Mouse (Mus musculus): ENCODE results near the gene Osm. TPM values are rescaled to one million over a fixed set of nuclear protein-coding genes. Genes with fewer than 3 reads are reported as not detected.

The Osm gene
- polyA plus RNA-seq, 1 experiment from 2014 or later = not detected

- 41% methylated on average over 2 of the region's 2 CpGs for WGBS
- no peak overlapping the region for H3K4me3 ChIP-seq (replicated peaks)
Observed at GRCm38 (mm10) chr11:4224223-4224622, 12.0 kb upstream of the Osm start.

GRCm38 (mm10) chr11:4226569-4227325, 9.5 kb upstream of the Osm start:
- Histone ChIP-seq H3K4me2 (no peak overlapping the region), H3K27me3 (0 out of 2 replicates have a peak, but pooled peaks cover 3% of the 10 kb centered on the region), H3K9ac (replicated peaks) (no peak overlapping the region), H3K4me1 (replicated peaks) (peaks cover 6% of the 10 kb centered on the region), H3K27ac (no peak overlapping the region), H3K4me3 (replicated peaks) (no peak overlapping the region), H3K36me3 (no peaks in the 10 kb centered on the region), H3K9me3 (no peaks in the 10 kb centered on the region)
- ATAC-seq (ENCODE audit: insufficient number of reproducible peaks, insufficient read depth, low FRiP score, low TSS enrichment, low read depth) = no peak
- WGBS = 83% methylated on average over 5 of the region's 5 CpGs

More at GRCm38 (mm10) chr11:4224223-4224622, 12.0 kb upstream of the Osm start:
- Histone ChIP-seq H3K9ac (replicated peaks) (no peak overlapping the region), H3K27ac (no peak overlapping the region), H3K27me3 (peaks cover 17% of the 10 kb centered on the region), H3K4me2 (no peak overlapping the region), H3K4me1 (replicated peaks) (peaks cover 8% of the 10 kb centered on the region), H3K9me3 (no peaks in the 10 kb centered on the region), H3K36me3 (no peaks in the 10 kb centered on the region)
- ATAC-seq (ENCODE audit: insufficient number of reproducible peaks, insufficient read depth, low FRiP score, low TSS enrichment, low read depth) = no peak

DNA sequence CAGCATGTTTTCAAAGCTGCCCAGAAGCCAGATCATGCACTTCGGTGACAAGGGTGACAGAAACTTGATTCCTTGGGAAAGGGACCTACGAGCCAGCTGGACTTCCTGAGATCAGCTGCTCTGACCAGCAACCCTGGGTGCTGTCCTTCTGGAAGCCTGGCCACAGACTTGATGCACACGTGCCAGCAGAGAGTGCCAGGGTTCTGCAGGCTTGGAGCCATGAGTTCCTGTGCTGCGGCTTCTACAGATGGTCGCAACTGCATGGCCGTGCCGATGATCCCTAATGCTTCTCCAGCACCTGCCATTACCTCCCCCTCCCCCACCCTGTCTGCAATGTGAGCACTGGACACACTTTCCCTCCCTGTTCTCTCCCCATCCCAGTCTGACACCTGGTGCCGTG, 7.8 kb upstream of the Osm start:
- H3K36me3 ChIP-seq = no peaks in the 10 kb centered on the region
- no peak for ATAC-seq (ENCODE audit: insufficient number of reproducible peaks, insufficient read depth, low FRiP score, low TSS enrichment, low read depth)

DNA sequence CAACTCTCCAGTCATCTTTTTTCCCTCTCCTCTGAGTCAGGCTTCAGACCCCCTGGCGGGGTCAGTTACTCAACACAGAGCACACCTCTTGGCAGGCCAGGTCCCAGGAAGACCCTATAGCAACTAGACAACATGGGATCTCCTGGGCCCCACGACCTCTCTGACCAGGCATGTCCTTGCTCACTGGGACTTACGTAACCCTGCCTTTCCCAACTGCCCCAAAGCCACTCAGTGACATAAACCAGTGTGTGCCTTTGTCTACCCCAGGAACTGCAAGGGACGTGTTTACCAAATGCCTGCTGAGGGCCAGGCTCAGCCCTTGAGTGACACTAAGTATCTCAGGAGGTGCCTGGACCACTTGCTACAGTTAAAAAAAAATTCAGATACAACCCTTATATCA, 6.4 kb upstream of the Osm start:
- no peak overlapping the region for H3K4me2 ChIP-seq
- WGBS = 63% methylated on average over 4 of the region's 4 CpGs
- ATAC-seq (ENCODE audit: insufficient number of reproducible peaks, insufficient read depth, low FRiP score, low TSS enrichment, low read depth) = no peak
- H3K9ac ChIP-seq (replicated peaks) = no peak overlapping the region
- no peak overlapping the region for H3K4me3 ChIP-seq (replicated peaks)
- H3K4me1 ChIP-seq (replicated peaks) = no peaks in the 10 kb centered on the region; the same call in 1 of the 2 replicates
- no peak overlapping the region for H3K27ac ChIP-seq
- H3K9me3 ChIP-seq = no peaks in the 10 kb centered on the region
- H3K27me3 ChIP-seq = 0 out of 2 replicates have a peak, but pooled peaks cover 1% of the 10 kb centered on the region
- no peaks in the 10 kb centered on the region for H3K36me3 ChIP-seq

More for the DNA sequence above, 7.8 kb upstream of the Osm start:
- no peak overlapping the region for H3K27ac ChIP-seq
- 42% methylated on average over 8 of the region's 8 CpGs for WGBS
- no peaks in the 10 kb centered on the region for H3K9me3 ChIP-seq
- H3K4me1 ChIP-seq (replicated peaks) = peaks cover 5% of the 10 kb centered on the region
- H3K4me2 ChIP-seq = no peak overlapping the region
- no peak overlapping the region for H3K4me3 ChIP-seq (replicated peaks)
- H3K27me3 ChIP-seq = 0 out of 2 replicates have a peak, but pooled peaks cover 3% of the 10 kb centered on the region
- H3K9ac ChIP-seq (replicated peaks) = no peak overlapping the region

- ATAC-seq (ENCODE audit: insufficient number of reproducible peaks, insufficient read depth, low FRiP score, low TSS enrichment, low read depth) = no peak
- Histone ChIP-seq H3K4me2 (no peak overlapping the region), H3K9ac (replicated peaks) (no peak overlapping the region), H3K27ac (no peak overlapping the region), H3K27me3 (no peaks in the 10 kb centered on the region), H3K4me3 (replicated peaks) (no peak overlapping the region), H3K4me1 (replicated peaks) (no peaks in the 10 kb centered on the region; the same call in 1 of the 2 replicates), H3K36me3 (no peaks in the 10 kb centered on the region), H3K9me3 (no peaks in the 10 kb centered on the region)
- WGBS = 75% methylated on average over 2 of the region's 2 CpGs
Observed at GRCm38 (mm10) chr11:4231435-4231834, 4.8 kb upstream of the Osm start.

GRCm38 (mm10) chr11:4232644-4233043, 3.6 kb upstream of the Osm start:
- Histone ChIP-seq H3K9me3 (no peaks in the 10 kb centered on the region), H3K4me1 (replicated peaks) (no peaks in the 10 kb centered on the region; the same call in 1 of the 2 replicates), H3K9ac (replicated peaks) (no peak overlapping the region), H3K36me3 (no peaks in the 10 kb centered on the region), H3K4me3 (replicated peaks) (no peak overlapping the region), H3K27me3 (no peaks in the 10 kb centered on the region), H3K4me2 (no peak overlapping the region), H3K27ac (no peak overlapping the region)
- 73% methylated on average over 12 of the region's 12 CpGs for WGBS
- no peak for ATAC-seq (ENCODE audit: insufficient number of reproducible peaks, insufficient read depth, low FRiP score, low TSS enrichment, low read depth)

DNA sequence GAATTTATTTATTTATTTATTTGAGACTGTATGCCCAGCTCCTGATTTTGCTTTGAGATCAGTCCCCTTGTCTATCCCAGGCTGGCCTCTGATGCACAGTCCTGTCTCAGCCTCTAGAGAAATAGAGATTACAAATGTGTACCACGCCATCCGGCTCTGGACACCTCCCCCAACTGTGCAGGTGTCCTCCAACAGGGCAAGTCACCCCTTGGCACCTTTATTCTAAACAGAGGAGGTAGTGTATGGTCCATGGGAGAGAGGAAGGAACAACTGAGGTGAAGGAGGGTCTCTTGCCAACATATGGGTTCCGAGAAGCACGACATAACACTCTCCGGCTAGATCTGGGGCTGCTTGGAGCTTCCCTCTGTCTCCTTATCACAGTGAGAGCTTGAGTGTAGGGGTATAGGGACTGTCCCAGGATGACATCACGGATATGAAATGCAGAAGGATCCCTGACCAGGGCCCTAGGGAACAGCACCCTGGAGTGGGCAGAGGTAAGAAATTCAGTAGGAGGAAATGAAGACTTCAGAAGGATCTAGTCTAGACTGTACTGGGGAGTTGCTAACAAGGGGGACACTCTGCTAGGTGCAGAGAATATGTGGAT, 1.1 kb upstream of the Osm start:
- Histone ChIP-seq H3K9ac (replicated peaks) (no peak overlapping the region), H3K27me3 (no peaks in the 10 kb centered on the region), H3K4me3 (replicated peaks) (no peak overlapping the region), H3K27ac (no peak overlapping the region), H3K4me2 (no peak overlapping the region), H3K36me3 (no peaks in the 10 kb centered on the region), H3K4me1 (replicated peaks) (no peaks in the 10 kb centered on the region), H3K9me3 (no peaks in the 10 kb centered on the region)
- no peak for ATAC-seq (ENCODE audit: insufficient number of reproducible peaks, insufficient read depth, low FRiP score, low TSS enrichment, low read depth)
- 88% methylated on average over 6 of the region's 6 CpGs for WGBS

DNA sequence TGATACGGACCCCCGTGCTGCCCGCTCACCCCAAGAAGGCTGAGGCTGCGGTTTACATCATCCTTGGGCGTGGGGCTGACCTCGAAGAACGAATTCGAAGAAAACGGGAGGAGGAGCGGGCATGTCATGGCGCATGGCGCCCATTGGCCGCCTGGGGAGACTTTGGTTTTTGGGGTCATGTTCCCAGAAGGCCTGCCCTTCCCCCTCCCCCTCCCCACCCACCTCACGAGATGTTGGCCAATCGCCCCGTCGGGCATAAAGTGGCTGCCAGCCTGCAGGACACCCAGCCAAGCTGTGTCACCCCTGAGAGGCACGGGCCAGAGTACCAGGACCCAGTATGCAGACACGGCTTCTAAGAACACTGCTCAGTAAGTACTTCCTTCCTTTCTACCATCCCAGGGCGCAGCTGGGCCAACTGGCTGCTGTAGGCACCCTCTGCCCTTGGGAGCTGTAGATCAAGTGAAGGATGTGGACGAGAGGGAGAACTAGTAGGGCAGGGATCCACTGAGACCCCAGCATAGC, 387 bp downstream of the Osm start:
- Histone ChIP-seq H3K27ac (no peak overlapping the region), H3K4me2 (no peak overlapping the region), H3K36me3 (no peaks in the 10 kb centered on the region), H3K4me3 (replicated peaks) (no peak overlapping the region), H3K9ac (replicated peaks) (no peak overlapping the region), H3K4me1 (replicated peaks) (no peaks in the 10 kb centered on the region), H3K27me3 (no peaks in the 10 kb centered on the region), H3K9me3 (no peaks in the 10 kb centered on the region)
- WGBS = 91% methylated on average over 21 of the region's 21 CpGs
- ATAC-seq (ENCODE audit: insufficient number of reproducible peaks, insufficient read depth, low FRiP score, low TSS enrichment, low read depth) = no peak

DNA sequence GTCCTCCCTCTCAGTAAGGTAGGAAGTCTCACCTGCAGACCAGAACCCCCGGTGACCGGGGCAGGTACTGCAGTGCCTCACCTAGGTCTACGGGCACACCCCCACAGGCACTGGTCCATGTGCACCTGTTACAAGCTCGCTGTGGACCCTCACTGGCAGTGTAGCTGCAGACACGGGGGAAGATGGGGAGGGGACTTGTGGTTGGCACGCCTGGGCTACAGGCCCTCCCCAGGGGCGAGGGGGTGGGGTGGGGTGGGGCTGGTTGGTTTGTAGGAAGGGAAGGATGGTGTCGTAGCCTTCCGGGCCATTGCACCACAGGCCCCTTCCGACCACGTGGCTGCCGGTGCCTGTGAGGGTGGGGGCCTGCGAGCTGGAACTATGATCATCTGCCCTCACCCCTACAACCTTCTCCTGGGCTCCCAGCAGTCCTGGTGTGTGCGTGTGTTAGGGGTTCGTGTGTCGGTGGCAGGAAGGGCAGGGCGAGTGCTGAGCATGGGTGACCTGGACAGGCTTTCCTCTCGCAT, 1.2 kb downstream of the Osm start:
- H3K9me3 ChIP-seq = no peaks in the 10 kb centered on the region
- no peak overlapping the region for H3K9ac ChIP-seq (replicated peaks)
- no peaks in the 10 kb centered on the region for H3K36me3 ChIP-seq
- no peaks in the 10 kb centered on the region for H3K27me3 ChIP-seq
- H3K4me1 ChIP-seq (replicated peaks) = no peaks in the 10 kb centered on the region
- H3K4me3 ChIP-seq (replicated peaks) = no peak overlapping the region
- no peak overlapping the region for H3K27ac ChIP-seq
- ATAC-seq (ENCODE audit: insufficient number of reproducible peaks, insufficient read depth, low FRiP score, low TSS enrichment, low read depth) = no peak
- H3K4me2 ChIP-seq = no peak overlapping the region
- WGBS = 85% methylated on average over 18 of the region's 18 CpGs

- no peak overlapping the region for H3K4me3 ChIP-seq (replicated peaks)
- WGBS = 88% methylated on average over 6 of the region's 6 CpGs
- no peak overlapping the region for H3K9ac ChIP-seq (replicated peaks)
- no peaks in the 10 kb centered on the region for H3K36me3 ChIP-seq
- no peaks in the 10 kb centered on the region for H3K9me3 ChIP-seq
- H3K4me2 ChIP-seq = no peak overlapping the region
- H3K4me1 ChIP-seq (replicated peaks) = no peaks in the 10 kb centered on the region
- H3K27ac ChIP-seq = no peak overlapping the region
- H3K27me3 ChIP-seq = no peaks in the 10 kb centered on the region
- ATAC-seq (ENCODE audit: insufficient number of reproducible peaks, insufficient read depth, low FRiP score, low TSS enrichment, low read depth) = no peak
Observed at GRCm38 (mm10) chr11:4238167-4238566, 1.9 kb downstream of the Osm start.

DNA sequence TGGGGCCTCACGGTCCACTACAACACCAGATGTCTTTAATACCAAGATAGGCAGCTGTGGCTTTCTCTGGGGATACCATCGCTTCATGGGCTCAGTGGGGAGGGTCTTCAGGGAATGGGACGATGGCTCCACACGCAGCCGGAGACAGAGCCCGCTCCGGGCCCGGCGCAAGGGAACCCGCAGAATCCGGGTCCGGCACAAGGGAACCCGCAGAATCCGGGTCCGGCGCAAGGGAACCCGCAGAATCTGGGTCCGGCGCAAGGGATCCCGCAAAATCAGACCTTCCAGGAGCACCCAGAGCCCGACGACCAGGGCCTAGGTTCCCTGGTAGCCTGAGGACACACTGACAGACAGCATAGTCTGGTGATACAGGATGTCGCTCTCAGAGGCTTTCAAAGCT, 3.5 kb downstream of the Osm start:
- H3K27ac ChIP-seq = no peak overlapping the region
- no peak for ATAC-seq (ENCODE audit: insufficient number of reproducible peaks, insufficient read depth, low FRiP score, low TSS enrichment, low read depth)

More for the DNA sequence above, 3.5 kb downstream of the Osm start:
- WGBS = 91% methylated on average over 23 of the region's 23 CpGs
- no peak overlapping the region for H3K4me2 ChIP-seq
- H3K36me3 ChIP-seq = no peaks in the 10 kb centered on the region
- no peak overlapping the region for H3K4me3 ChIP-seq (replicated peaks)
- no peaks in the 10 kb centered on the region for H3K4me1 ChIP-seq (replicated peaks)
- H3K9me3 ChIP-seq = no peaks in the 10 kb centered on the region
- H3K9ac ChIP-seq (replicated peaks) = no peak overlapping the region
- H3K27me3 ChIP-seq = no peaks in the 10 kb centered on the region
